Mouse (Mus musculus): Measurements from ENCODE around the gene Lcat. TPM values are rescaled to one million over a fixed set of nuclear protein-coding genes. Genes with fewer than 3 reads are reported as not detected.

Lcat gene
- polyA plus RNA-seq, 1 experiment from 2014 or later, result 3.2 TPM

Small RNA genes lying within 50 kb of the gene (microRNA-seq; reads per million reads assigned to microRNA genes)
- gene Mir7074, result not detected

Other genes with a start within 250 kb of the Lcat start
- gene Acd, start 242.3 kb downstream of the Lcat start, polyA plus RNA-seq (2014; fragmentation: Nextera tagmentation; extraction: Ambion mirVana), result 71.3 and 78.1 TPM in 2 replicates
- 53.7 and 56.2 TPM in 2 replicates for gene Pard6a, start 242.2 kb downstream of the Lcat start, polyA plus RNA-seq (2014; fragmentation: Nextera tagmentation; extraction: Ambion mirVana)
- 0.22 and 0.27 TPM in 2 replicates for gene 4933405L10Rik, start 235.7 kb downstream of the Lcat start, polyA plus RNA-seq (2014; fragmentation: Nextera tagmentation; extraction: Ambion mirVana)
- gene Enkd1, start 235.2 kb downstream of the Lcat start, polyA plus RNA-seq (2014; fragmentation: Nextera tagmentation; extraction: Ambion mirVana), result 11.6 and 13.4 TPM in 2 replicates
- gene Gfod2, start 184.7 kb downstream of the Lcat start, polyA plus RNA-seq (2014; fragmentation: Nextera tagmentation; extraction: Ambion mirVana), result 62.7 and 71.7 TPM in 2 replicates
- 9.1 and 10.4 TPM in 2 replicates for gene Ranbp10, start 116.0 kb downstream of the Lcat start, polyA plus RNA-seq (2014; fragmentation: Nextera tagmentation; extraction: Ambion mirVana)
- 0.64 and 1.4 TPM in 2 replicates for gene Tsnaxip1, start 115.7 kb downstream of the Lcat start, polyA plus RNA-seq (2014; fragmentation: Nextera tagmentation; extraction: Ambion mirVana)
- gene Cenpt, start 90.1 kb downstream of the Lcat start, polyA plus RNA-seq (2014; fragmentation: Nextera tagmentation; extraction: Ambion mirVana), result 46.3 and 51.7 TPM in 2 replicates
- gene Thap11, start 88.2 kb downstream of the Lcat start, polyA plus RNA-seq (2014; fragmentation: Nextera tagmentation; extraction: Ambion mirVana), result 46.2 and 51.2 TPM in 2 replicates
- gene Nutf2, start 82.8 kb downstream of the Lcat start, polyA plus RNA-seq (2014; fragmentation: Nextera tagmentation; extraction: Ambion mirVana), result 181 TPM in 2 replicates
- 40.1 and 46.6 TPM in 2 replicates for gene Edc4, start 62.5 kb downstream of the Lcat start, polyA plus RNA-seq (2014; fragmentation: Nextera tagmentation; extraction: Ambion mirVana)
- gene Nrn1l, start 49.8 kb downstream of the Lcat start, polyA plus RNA-seq (2014; fragmentation: Nextera tagmentation; extraction: Ambion mirVana), result 1.4 TPM in 1 of 2 replicates, not detected in the other
- gene Pskh1, start 42.9 kb downstream of the Lcat start, polyA plus RNA-seq (2014; fragmentation: Nextera tagmentation; extraction: Ambion mirVana), result 8.2 and 11.0 TPM in 2 replicates
- 2.9 and 3.2 TPM in 2 replicates for gene Ctrl, start 9.5 kb downstream of the Lcat start, polyA plus RNA-seq (2014; fragmentation: Nextera tagmentation; extraction: Ambion mirVana)
- 70.1 and 79.8 TPM in 2 replicates for gene Psmb10, start 4.9 kb downstream of the Lcat start, polyA plus RNA-seq (2014; fragmentation: Nextera tagmentation; extraction: Ambion mirVana)
- gene Slc12a4, start 22.7 kb upstream of the Lcat start, polyA plus RNA-seq (2014; fragmentation: Nextera tagmentation; extraction: Ambion mirVana), result 9.3 and 9.4 TPM in 2 replicates
- not detected in 2 replicates for gene Dpep3, start 36.0 kb upstream of the Lcat start, polyA plus RNA-seq (2014; fragmentation: Nextera tagmentation; extraction: Ambion mirVana)
- 21.3 and 22.4 TPM in 2 replicates for gene Dus2, start 48.0 kb upstream of the Lcat start, polyA plus RNA-seq (2014; fragmentation: Nextera tagmentation; extraction: Ambion mirVana)
- not detected in 2 replicates for gene Dpep2nb, start 62.6 kb upstream of the Lcat start, polyA plus RNA-seq (2014; fragmentation: Nextera tagmentation; extraction: Ambion mirVana)
- 20.3 and 22.1 TPM in 2 replicates for gene Ddx28, start 68.5 kb upstream of the Lcat start, polyA plus RNA-seq (2014; fragmentation: Nextera tagmentation; extraction: Ambion mirVana)
- gene Nfatc3, start 115.5 kb upstream of the Lcat start, polyA plus RNA-seq (2014; fragmentation: Nextera tagmentation; extraction: Ambion mirVana), result 2.5 and 2.6 TPM in 2 replicates
- gene Esrp2, start 193.6 kb upstream of the Lcat start, polyA plus RNA-seq (2014; fragmentation: Nextera tagmentation; extraction: Ambion mirVana), result 0.19 TPM in 1 of 2 replicates, not detected in the other
- gene Pla2g15, start 207.0 kb upstream of the Lcat start, polyA plus RNA-seq (2014; fragmentation: Nextera tagmentation; extraction: Ambion mirVana), result 7.9 and 9.1 TPM in 2 replicates
- gene Slc7a6, start 225.5 kb upstream of the Lcat start, polyA plus RNA-seq (2014; fragmentation: Nextera tagmentation; extraction: Ambion mirVana), result 65.8 and 67.3 TPM in 2 replicates